Mouse (Mus musculus) heart, embryonic 14.5 days (tissue): ENCODE measurements at regions not wholly inside any gene's neighbourhood (a gene's known extent, or its start where the extent isn't known, plus 50 kb on each side); places are given as distances from the start of the nearest gene placed in this dataset.

Source experiments
- ATAC-seq: fragments of 200-750 bp; cut with Nextera tagmentation; 2 replicates; pipeline ENCODE4 v1.8.0; 2017; ENCODE audit warnings: low read depth, moderate TSS enrichment; ENCODE audit not compliant: insufficient number of reproducible peaks, insufficient read depth, low FRiP score
- H3K27ac ChIP-seq, 2 experiments: fragments of 200-500 bp in 1 of 2; fragments of 300-500 bp in 1 of 2; sonication (generic) in 1 of 2; replicated peaks in 1 of 2; 2 replicates each; pipeline ENCODE4 v1.5.1; 2012 to 2014; ENCODE audit warnings: low read depth in 2 of 2, low read length in 2 of 2, control low read depth in 1 of 2, mild to moderate bottlenecking in 1 of 2, mixed read lengths in 1 of 2; ENCODE audit not compliant: control insufficient read depth in 1 of 2, insufficient read depth in 1 of 2
- H3K27me3 ChIP-seq: fragments of 300-500 bp; sonication (generic); 2 replicates; pipeline ENCODE4 v1.6.1; 2014; ENCODE audit warnings: mild to moderate bottlenecking, low read length, control low read depth; ENCODE audit not compliant: control insufficient read depth, insufficient read depth
- H3K36me3 ChIP-seq: fragments of 300-500 bp; sonication (generic); 2 replicates; pipeline ENCODE4 v1.6.1; 2014; ENCODE audit warnings: mild to moderate bottlenecking, control low read depth, low read length, mixed read lengths; ENCODE audit not compliant: control insufficient read depth, insufficient read depth
- H3K4me1 ChIP-seq, 2 experiments: fragments of 200-500 bp in 1 of 2; fragments of 300-500 bp in 1 of 2; sonication (generic) in 1 of 2; 2 replicates each; pipeline ENCODE4 v1.6.1; 2012 to 2014; ENCODE audit warnings: low read length in 2 of 2, control low read depth in 1 of 2, mixed read lengths in 1 of 2; ENCODE audit not compliant: control insufficient read depth in 2 of 2, insufficient read depth in 2 of 2
- H3K4me2 ChIP-seq: fragments of 300-500 bp; sonication (generic); 2 replicates; pipeline ENCODE4 v1.6.1; 2014; ENCODE audit warnings: mild to moderate bottlenecking, low read length
- H3K4me3 ChIP-seq, 2 experiments: fragments of 200-500 bp in 1 of 2; fragments of 300-500 bp in 1 of 2; sonication (generic) in 1 of 2; 2 replicates each; pipeline ENCODE4 v1.5.1; 2012 to 2014; ENCODE audit warnings: low read length in 2 of 2, mild to moderate bottlenecking in 2 of 2, control low read depth in 1 of 2, low read depth in 1 of 2, moderate library complexity in 1 of 2; ENCODE audit not compliant: control insufficient read depth in 1 of 2, insufficient read depth in 1 of 2
- H3K9ac ChIP-seq: fragments of 300-500 bp; sonication (generic); 2 replicates; pipeline ENCODE4 v1.6.1; 2014; ENCODE audit warnings: mild to moderate bottlenecking, low read length
- H3K9me3 ChIP-seq: fragments of 300-500 bp; sonication (generic); 2 replicates; pipeline ENCODE4 v1.6.1; 2016; ENCODE audit warnings: low read length, control low read depth; ENCODE audit not compliant: control insufficient read depth
- WGBS: fragments of 180-500 bp; shearing (Covaris S2); extraction: QIAGEN DNeasy Blood & Tissue Kit; methylation state at CpG from one replicate; pipeline ENCODE4 v1.1.7; 2014; 5-methylcytosine and 5-hydroxymethylcytosine counted together

GRCm38 (mm10) chr10:119065133-119065817 lies 174.6 kb downstream of the Cand1 start:
- ATAC-seq, result peak; percentile 86
- no peaks in the 10 kb centered on the region for H3K36me3 ChIP-seq
- peak overlapping the region; percentile 44 for H3K4me2 ChIP-seq
- 36% methylated on average over 23 of the region's 23 CpGs for WGBS
- H3K27me3 ChIP-seq, result no peaks in the 10 kb centered on the region
- H3K9ac ChIP-seq, result 0 out of 2 replicates have a peak overlapping the region, but pooled peaks have one; percentile 41
- 0 out of 2 replicates have a peak, but pooled peaks cover 5% of the 10 kb centered on the region for H3K9me3 ChIP-seq
- H3K4me1 ChIP-seq, result peaks cover 20 to 23% of the 10 kb centered on the region in 2 experiments
- H3K27ac ChIP-seq, result peak overlapping the region; percentile 58 to 73
- H3K4me3 ChIP-seq, result no peak overlapping the region

- ATAC-seq, result no peak
- no peaks in the 10 kb centered on the region for H3K36me3 ChIP-seq
- WGBS, result 61% methylated on average over 12 of the region's 12 CpGs
- H3K4me3 ChIP-seq, result no peak overlapping the region
- no peak overlapping the region for H3K4me2 ChIP-seq
- no peak overlapping the region for H3K27ac ChIP-seq
- peaks cover 20 to 23% of the 10 kb centered on the region in 2 experiments for H3K4me1 ChIP-seq
- no peaks in the 10 kb centered on the region for H3K27me3 ChIP-seq
- H3K9ac ChIP-seq, result no peak overlapping the region
- H3K9me3 ChIP-seq, result 0 out of 2 replicates have a peak, but pooled peaks cover 5% of the 10 kb centered on the region
Measured at GRCm38 (mm10) chr10:119064218-119064617, 175.6 kb downstream of the Cand1 start.

- WGBS, result 40% methylated on average over 14 of the region's 14 CpGs
- Histone ChIP-seq H3K9ac (no peak overlapping the region), H3K36me3 (no peaks in the 10 kb centered on the region), H3K4me1 (peaks cover 20 to 23% of the 10 kb centered on the region in 2 experiments), H3K4me3 (no peak overlapping the region), H3K9me3 (0 out of 2 replicates have a peak, but pooled peaks cover 5% of the 10 kb centered on the region), H3K27ac (no peak overlapping the region), H3K4me2 (no peak overlapping the region), H3K27me3 (no peaks in the 10 kb centered on the region)
- no peak for ATAC-seq
Measured at GRCm38 (mm10) chr10:119063209-119063699, 176.6 kb downstream of the Cand1 start.

GRCm38 (mm10) chr10:119061958-119062599 lies 177.8 kb downstream of the Cand1 start:
- 67% methylated on average over 13 of the region's 13 CpGs for WGBS

GRCm38 (mm10) chr10:119061349-119061850 lies 178.5 kb downstream of the Cand1 start:
- Histone ChIP-seq H3K4me2 (no peak overlapping the region), H3K4me3 (no peak overlapping the region), H3K27ac (no peak overlapping the region), H3K36me3 (no peaks in the 10 kb centered on the region), H3K9ac (no peak overlapping the region), H3K9me3 (no peaks in the 10 kb centered on the region), H3K4me1 (peaks cover 22 to 23% of the 10 kb centered on the region in 2 experiments), H3K27me3 (no peaks in the 10 kb centered on the region)
- ATAC-seq, result no peak
- 90% methylated on average over 8 of the region's 8 CpGs for WGBS

More at GRCm38 (mm10) chr10:119061958-119062599, 177.8 kb downstream of the Cand1 start:
- Histone ChIP-seq H3K4me1 (peaks cover 22 to 23% of the 10 kb centered on the region in 2 experiments), H3K27ac (no peak overlapping the region), H3K27me3 (no peaks in the 10 kb centered on the region), H3K36me3 (no peaks in the 10 kb centered on the region), H3K9ac (no peak overlapping the region), H3K4me2 (no peak overlapping the region), H3K9me3 (no peaks in the 10 kb centered on the region), H3K4me3 (no peak overlapping the region)
- ATAC-seq, result no peak

GRCm38 (mm10) chr10:119058493-119059020 lies 181.3 kb downstream of the Cand1 start:
- Histone ChIP-seq H3K9ac (no peak overlapping the region), H3K4me2 (no peak overlapping the region), H3K27me3 (no peaks in the 10 kb centered on the region), H3K4me3 (no peak overlapping the region), H3K27ac (no peak overlapping the region), H3K9me3 (no peaks in the 10 kb centered on the region), H3K4me1 (peaks cover 10 to 19% of the 10 kb centered on the region in 2 experiments), H3K36me3 (no peaks in the 10 kb centered on the region)
- ATAC-seq, result no peak
- WGBS, result 68% methylated on average over 10 of the region's 10 CpGs

- ATAC-seq, result no peak
- Histone ChIP-seq H3K4me3 (no peak overlapping the region), H3K36me3 (no peaks in the 10 kb centered on the region), H3K27ac (no peak overlapping the region), H3K4me1 (peaks cover 12 to 16% of the 10 kb centered on the region in 2 experiments; a peak in 3 of 4 replicates), H3K27me3 (no peaks in the 10 kb centered on the region), H3K9ac (no peak overlapping the region), H3K4me2 (no peak overlapping the region), H3K9me3 (no peaks in the 10 kb centered on the region)
- WGBS, result 73% methylated on average over 13 of the region's 13 CpGs
Measured at GRCm38 (mm10) chr10:119055199-119055785, 184.6 kb downstream of the Cand1 start.
